Mouse (Mus musculus): ENCODE measurements around the gene Slc35a5.

Slc35a5 gene

DNA sequence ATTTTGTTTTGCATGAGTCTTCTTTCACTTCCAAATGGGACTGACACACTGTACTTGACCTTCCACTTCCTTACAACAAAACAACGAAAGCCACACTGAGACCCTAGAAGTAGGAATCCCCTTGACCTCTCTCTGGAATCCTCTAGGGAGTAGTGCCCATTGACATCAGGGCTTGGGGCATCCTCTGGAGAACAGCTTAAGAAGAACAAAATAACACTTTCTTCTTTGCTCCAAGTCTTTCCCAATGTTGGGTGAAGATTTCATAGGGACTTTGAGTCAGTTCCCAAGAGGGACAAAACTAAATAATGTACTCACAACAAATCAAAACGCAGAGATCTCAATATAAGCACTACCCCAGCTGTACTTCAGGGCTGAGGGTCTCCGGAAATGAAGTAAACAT, 39.7 kb downstream of the Slc35a5 start:
- CTCF ChIA-PET: no interaction called here

- CTCF ChIA-PET: interaction anchor here (0.5 kb wide), 1 partner anchor 361 kb away, joined by 4 read pairs; no protein-coding TSS in a partner anchor
These were observed 41.3 kb downstream of the Slc35a5 start for GRCm38 (mm10) chr16:45117200-45117599.

DNA sequence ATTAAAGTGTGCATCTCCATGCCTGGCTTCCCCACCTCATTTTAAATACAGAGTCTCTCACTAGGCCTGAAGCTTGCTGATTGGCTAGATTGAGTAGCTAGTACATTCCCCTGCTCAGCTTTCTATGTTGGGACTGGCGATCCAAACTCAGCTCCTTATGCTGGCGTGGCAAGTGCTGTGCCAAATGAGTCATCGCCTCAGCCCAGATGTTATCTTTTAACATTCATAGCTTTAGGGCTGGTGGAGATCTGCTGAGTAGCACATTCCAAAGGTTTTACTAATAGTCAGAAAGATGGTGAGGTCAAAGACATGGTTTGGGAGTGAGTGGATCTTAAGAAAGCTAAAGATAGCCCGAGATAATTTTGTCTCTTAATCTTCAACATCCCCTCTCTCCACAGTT, 48.0 kb downstream of the Slc35a5 start:
- CTCF ChIA-PET: no interaction called here

DNA sequence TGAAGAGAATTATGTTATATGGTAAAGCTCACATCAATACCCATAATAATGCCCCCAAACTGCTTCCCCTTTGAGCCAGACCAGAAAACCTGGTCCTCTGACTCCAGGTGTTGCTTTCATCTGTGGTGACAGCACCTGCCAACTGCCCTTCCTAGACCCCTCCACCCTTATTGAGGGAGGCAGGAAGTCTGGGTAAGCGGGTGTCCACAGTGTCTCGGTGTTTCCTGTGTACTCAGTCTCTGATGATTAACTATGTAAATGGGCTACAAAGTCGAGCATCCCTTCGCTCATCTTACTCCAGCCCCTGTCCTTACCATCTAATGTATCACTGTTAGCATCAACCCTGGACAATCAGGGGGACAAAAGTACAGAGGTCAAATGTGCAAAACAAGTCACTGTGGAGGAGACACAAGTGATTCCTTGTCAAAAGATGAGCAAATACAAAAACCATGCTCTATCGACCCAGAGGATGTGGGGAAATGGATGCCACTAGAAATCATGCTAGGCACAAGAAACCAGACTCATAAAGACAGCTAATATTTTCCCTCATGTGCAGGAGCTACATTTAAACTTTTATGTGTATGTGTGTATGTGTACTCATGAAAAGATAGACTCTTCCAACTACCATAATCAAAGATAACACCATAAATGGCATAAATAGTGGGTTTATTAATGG, 50.2 kb downstream of the Slc35a5 start:
- CTCF ChIA-PET: no interaction called here

DNA sequence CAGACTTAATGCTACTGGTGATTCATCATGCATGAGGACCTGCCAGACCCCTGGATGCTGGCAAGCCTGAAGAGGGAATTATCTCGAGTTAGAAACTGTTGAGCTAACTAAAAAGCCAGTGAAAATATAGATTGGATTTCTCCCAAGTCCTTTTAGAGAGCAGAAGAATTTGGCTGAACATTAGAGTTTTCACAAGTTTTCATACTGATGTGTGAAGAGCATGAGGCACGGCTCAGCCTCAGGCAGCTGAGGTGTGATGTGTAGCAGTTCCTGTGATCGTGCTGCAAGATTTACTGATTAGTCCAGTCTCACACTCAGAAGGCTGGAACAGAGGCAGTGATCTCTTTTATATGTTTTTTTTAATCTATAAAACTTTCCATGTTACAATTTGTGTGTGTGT, 53.5 kb downstream of the Slc35a5 start:
- CTCF ChIA-PET: no interaction called here

GRCm38 (mm10) chr16:45100892-45101291, 57.6 kb downstream of the Slc35a5 start:
- CTCF ChIA-PET: interaction anchor here (0.6 kb wide), 1 partner anchor 20 kb away, joined by 6 read pairs; no protein-coding TSS in a partner anchor

DNA sequence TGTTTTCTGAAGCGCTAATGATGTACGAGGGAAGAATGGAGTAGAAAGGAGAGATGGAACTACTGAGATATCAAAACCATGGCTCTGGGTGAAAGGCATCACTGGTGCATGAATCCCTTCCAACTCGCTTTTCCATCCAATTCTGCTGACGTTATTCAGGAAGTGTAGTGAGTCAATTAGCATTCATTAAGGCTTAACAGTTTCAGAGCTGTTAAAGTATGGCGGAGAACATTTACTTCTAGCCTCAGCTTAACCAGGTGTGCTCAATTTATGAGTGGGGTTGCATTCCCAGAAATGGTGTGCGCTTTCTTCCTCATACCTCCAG, 59.7 kb downstream of the Slc35a5 start:
- CTCF ChIA-PET: no interaction called here

DNA sequence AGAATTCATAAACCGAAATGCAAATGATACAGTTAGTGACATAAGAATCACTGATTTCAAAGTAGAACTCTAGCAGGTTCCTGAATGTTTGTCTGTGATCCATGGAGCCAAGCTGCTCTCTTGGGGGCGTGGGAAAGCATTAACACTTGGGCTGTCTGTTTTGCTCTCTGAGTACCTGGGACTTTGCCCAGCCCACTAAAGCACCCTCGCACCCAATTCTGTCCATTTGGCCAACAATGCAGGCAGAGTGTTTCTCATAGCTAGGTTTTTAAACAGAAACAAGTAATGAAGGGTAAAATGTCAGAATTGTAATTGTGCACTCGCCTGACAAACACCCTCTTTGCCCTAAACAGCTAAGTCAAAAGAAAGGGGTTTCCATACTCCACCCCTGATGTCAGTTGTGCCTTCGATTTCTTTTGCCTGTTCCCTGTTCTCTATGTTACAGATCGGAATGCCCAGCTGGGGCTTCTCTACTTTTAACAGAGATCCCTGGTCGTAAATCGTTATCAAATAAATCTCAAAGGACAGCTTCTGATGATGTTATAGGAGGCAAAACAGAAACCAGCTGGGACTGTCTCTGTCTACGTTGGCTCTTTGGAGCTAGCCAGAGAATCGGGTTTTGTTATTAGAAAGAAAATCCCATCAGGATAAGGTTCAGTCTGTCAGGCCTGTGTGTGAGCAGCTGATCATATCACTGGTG, 60.2 kb downstream of the Slc35a5 start:
- CTCF ChIA-PET: no interaction called here

- CTCF ChIA-PET: no interaction called here
These were observed 61.0 kb downstream of the Slc35a5 start for GRCm38 (mm10) chr16:45097467-45097866.

GRCm38 (mm10) chr16:45095561-45096482, 62.7 kb downstream of the Slc35a5 start:
- CTCF ChIA-PET: no interaction called here

DNA sequence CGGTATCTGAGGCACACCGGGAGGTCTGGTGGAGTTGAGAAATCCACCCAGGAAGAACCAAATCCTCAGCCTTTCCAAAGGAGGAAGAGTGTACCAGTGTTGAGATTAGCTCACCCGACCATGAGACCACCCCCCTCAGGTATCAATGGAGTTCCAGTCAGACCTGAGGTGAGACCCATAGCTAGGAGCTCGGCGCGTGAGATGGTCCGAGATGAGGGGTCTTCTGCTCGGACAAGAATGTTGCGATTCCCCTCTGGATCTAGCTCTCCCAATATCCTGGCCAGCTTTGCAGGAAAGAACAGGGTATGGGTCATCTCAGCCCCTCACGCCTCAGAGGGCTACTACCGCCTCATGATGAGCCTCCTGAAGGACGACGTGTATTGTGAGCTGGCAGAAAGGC, 63.5 kb downstream of the Slc35a5 start:
- CTCF ChIA-PET: no interaction called here

DNA sequence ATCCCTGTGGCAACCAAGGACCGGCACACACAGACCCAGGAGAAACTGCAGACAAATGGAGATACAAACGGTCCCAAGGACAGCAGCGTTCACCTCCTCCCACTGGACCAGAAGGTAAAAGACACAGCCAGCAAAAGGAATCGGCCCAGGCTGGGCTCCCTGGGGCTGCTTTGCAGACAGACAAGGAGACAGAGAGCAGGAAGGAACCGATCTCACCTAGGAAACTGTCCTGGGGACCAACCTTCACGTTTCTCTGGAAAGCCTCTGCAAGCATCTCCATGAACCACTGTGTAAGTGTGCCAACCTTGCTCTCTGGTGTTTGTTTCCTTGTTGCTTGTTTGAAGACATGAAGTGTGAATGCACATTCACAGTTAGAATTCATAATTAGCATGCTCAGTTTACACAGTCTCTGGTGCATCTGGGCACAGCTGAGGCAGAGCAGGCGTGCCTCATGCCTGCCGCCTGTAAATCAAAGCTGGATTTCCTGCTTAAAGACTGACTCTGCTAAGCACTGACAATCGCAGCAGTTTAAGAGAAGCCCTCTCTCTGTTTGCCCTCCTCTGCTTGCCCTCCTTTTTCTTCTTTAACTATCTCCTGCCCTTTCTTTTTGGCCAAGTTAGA, 64.3 kb downstream of the Slc35a5 start:
- CTCF ChIA-PET: no interaction called here

- CTCF ChIA-PET: interaction anchor here (0.6 kb wide), 1 partner anchor 335 kb away, joined by 3 read pairs; no protein-coding TSS in a partner anchor
These were observed 65.3 kb downstream of the Slc35a5 start, which contains the start of gene Ccdc80 for GRCm38 (mm10) chr16:45093137-45093731. TSS of gene Ccdc80 (plus strand) at chr16:45093402.

DNA sequence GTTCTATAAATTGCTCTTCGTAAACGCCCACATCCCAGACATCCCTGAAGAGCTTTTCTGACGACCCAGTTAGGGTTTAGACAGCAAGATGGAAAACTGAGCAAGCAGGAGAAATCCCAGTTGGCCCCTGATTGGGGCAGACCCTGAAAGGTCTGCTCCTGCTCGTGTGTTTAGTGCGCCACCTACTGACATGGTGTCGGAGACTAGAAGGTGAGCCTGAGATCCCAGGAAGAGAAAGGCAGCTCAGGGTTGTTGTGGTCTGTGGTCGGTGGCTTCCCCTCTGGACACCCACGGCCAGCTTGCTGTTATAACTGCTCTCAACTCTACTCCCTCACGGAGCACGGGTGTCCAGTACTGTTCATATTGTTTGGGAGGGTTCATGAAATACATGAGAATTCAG, 68.5 kb downstream of the Slc35a5 start:
- CTCF ChIA-PET: interaction anchor here (0.7 to 1.0 kb wide), 3 partner anchors 329 to 526 kb away, joined by 3 read pairs; no protein-coding TSS in a partner anchor

Data from spleen, embryonic (tissue).